Mouse (Mus musculus): Measurements from ENCODE around the gene Hmgb2. TPM values are rescaled to one million over a fixed set of nuclear protein-coding genes. Genes with fewer than 3 reads are reported as not detected.

Hmgb2 gene
- total RNA-seq, 2 experiments from 2014 or later, result 675 to 757 TPM

DNA sequence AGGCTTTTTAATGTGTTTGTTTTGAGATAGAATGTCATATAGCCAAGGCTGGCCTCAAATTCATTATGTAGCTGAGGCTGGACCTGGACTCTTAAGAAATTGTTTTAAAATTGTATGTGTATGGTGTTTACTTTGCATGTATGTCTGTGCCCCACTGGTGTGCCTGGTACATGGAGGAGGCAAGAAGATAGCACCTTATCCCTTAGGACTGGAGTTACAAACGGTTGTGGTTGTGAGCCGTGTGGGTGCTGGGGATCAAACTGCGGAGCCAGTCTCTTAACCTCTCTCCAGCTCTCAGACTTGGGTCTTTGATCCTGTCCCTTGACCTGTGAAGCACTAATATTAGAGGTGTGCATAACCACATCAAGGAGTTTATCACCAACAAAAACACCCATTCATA, 35.1 kb downstream of the Hmgb2 start:
- ATAC-seq (replicated peaks; ENCODE audit: low FRiP score, poor library complexity, severe bottlenecking), result no peak

DNA sequence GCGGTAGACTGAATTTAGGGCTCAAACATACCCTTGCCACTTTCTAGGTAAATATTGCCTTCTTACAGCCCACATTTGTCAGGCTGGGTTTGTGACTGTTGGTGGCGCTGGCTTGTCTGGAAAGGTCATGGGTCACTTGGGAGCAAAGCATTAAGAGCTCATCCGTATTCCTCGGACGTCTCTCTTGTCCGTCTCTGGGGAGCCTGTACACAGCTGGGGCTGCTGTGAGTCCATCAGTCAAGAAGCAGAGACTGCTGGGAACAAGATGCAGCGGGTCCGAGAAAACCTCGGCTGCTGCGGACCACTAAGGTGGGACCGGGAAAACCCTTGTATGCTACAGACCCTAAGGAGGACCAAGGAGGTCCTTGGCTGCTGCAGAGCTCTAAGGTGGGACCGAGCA, 35.9 kb downstream of the Hmgb2 start:
- no peak for ATAC-seq (replicated peaks; ENCODE audit: low FRiP score, poor library complexity, severe bottlenecking)

DNA sequence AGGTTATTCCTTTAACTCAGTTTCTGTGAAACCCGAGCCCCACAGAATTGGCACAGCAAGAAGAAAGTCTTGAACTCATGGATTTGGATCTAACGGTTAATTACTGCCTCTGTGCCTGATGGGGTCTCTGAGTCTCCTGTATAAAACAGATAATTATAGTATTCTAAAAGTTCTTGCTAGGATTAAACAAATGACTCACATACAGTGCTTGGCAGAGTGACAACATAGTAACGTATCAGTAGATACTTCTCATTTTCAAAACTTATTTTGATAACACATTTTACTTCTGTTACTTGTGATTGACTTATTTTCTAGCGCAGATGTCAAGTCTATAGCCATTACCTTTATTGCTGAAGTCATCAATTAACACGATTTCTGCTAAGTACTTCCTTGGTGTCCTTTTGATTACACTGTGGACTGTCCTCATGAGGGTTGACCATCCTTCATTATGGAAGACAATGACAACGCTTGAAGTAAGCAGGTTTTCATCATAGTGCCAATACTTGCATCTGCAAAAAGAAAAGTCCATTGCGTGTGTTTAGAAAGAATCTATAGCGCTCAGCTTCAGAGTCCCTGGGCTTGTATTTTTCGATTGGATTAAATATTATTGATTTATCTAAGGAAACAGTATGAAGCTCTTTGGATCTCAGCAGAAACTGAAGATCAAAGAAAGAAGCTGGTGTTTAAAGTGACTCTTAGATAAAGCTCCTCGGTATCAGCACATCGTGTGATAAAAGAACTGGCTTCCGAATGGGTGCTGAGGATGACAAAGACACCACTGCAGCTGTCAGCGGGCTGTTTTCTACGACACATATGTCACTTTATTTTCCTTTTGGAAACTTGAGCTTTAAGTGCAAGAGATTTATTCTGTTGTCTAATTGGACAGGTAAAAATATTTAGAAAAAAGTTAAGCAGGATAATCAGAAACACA, 40.7 kb downstream of the Hmgb2 start:
- ATAC-seq (replicated peaks; ENCODE audit: low FRiP score, poor library complexity, severe bottlenecking), result no peak

DNA sequence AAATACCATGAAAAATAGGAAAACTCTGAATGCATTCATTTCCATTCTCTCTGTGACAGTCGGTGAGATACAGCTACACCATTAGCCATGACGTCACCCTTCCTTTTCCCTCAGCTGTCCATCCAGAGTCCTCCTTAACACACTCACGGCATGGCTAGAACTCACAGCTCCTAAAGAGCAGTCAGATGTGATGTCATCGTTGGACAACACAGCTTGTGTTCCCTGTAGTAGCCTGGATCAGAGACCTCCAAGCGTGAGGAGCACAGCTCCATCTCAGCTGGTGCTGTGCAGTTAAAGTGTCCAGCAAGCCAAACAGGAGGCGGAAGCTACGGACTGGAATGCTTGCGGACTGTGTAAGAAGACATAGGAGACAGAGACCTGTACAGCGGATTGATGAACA, 49.2 kb downstream of the Hmgb2 start:
- no peak for ATAC-seq (replicated peaks; ENCODE audit: low FRiP score, poor library complexity, severe bottlenecking)

GRCm38 (mm10) chr8:57562741-57563140, 51.0 kb downstream of the Hmgb2 start:
- ATAC-seq (replicated peaks; ENCODE audit: low FRiP score, poor library complexity, severe bottlenecking), result no peak

- ATAC-seq (replicated peaks; ENCODE audit: low FRiP score, poor library complexity, severe bottlenecking), result no peak
Observed at GRCm38 (mm10) chr8:57563726-57564125, 52.0 kb downstream of the Hmgb2 start.

DNA sequence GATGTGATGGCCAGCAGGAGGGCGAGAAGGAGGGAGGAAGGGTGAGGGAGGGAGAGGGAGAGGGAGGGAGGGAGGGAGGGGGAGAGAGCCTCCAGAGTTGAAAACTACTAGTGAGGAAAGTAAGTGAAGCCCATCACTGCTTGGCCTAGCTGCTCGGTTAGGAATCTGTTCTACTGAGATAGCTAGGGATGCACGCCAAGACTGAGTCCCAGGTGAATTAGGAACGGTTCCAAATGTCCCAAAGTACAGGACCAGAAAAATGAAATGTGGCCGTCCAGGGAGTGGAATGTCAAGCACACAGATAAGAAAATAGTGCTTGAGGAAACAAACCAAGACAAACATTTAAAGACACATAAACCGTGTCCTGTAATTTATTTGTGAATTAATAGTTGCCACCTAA, 53.3 kb downstream of the Hmgb2 start:
- ATAC-seq (replicated peaks; ENCODE audit: low FRiP score, poor library complexity, severe bottlenecking), result no peak

Other genes starting within 250 kb of the Hmgb2 start
- not detected in 2 replicates for gene Hand2, start 190.9 kb upstream of the Hmgb2 start, total RNA-seq (2015; ENCODE audit: low replicate concordance)
- not detected in 2 replicates for gene Hand2, start 190.9 kb upstream of the Hmgb2 start, total RNA-seq (2017; ENCODE audit: low replicate concordance)
- not detected in 2 replicates for gene Scrg1, start 56.0 kb upstream of the Hmgb2 start, total RNA-seq (2015; ENCODE audit: low replicate concordance)
- gene Scrg1, start 56.0 kb upstream of the Hmgb2 start, total RNA-seq (2017; ENCODE audit: low replicate concordance), result 3.5 TPM in 1 of 2 replicates, not detected in the other
- 19.7 and 29.9 TPM in 2 replicates for gene Sap30, start 24.0 kb upstream of the Hmgb2 start, total RNA-seq (2015; ENCODE audit: low replicate concordance)
- gene Sap30, start 24.0 kb upstream of the Hmgb2 start, total RNA-seq (2017; ENCODE audit: low replicate concordance), result 24.9 and 33.8 TPM in 2 replicates
- gene Galnt7, start 141.1 kb downstream of the Hmgb2 start, total RNA-seq (2015; ENCODE audit: low replicate concordance), result 1.3 and 2.5 TPM in 2 replicates
- 1.6 and 2.6 TPM in 2 replicates for gene Galnt7, start 141.1 kb downstream of the Hmgb2 start, total RNA-seq (2017; ENCODE audit: low replicate concordance)